Mouse (Mus musculus): ENCODE data around the gene Atat1. TPM values are rescaled to one million over a fixed set of nuclear protein-coding genes. Genes with fewer than 3 reads are reported as not detected.

The Atat1 gene
- polyA plus RNA-seq, 1 experiment from 2014 or later = 101 TPM

- WGBS = 79% methylated on average over 5 of the region's 5 CpGs
- H3K27ac ChIP-seq (replicated peaks; ENCODE audit: low read depth, low read length) = no peak overlapping the region
- H3K4me3 ChIP-seq (ENCODE audit: low read depth, low read length) = no peak overlapping the region
- H3K9ac ChIP-seq (replicated peaks; ENCODE audit: low read length) = no peak overlapping the region
- H3K4me2 ChIP-seq (ENCODE audit: low read depth, low read length) = no peak overlapping the region
- H3K4me1 ChIP-seq (ENCODE audit: control insufficient read depth, insufficient read depth, low read length) = no peaks in the 10 kb centered on the region; the same call in 1 of the 2 replicates
- DNase-seq (ENCODE audit: low spot score) (peak; percentile 79), ATAC-seq (replicated peaks; ENCODE audit: insufficient number of reproducible peaks, low FRiP score, low TSS enrichment, low read depth) (no peak)
- peaks cover 8% of the 10 kb centered on the region for H3K36me3 ChIP-seq (replicated peaks; ENCODE audit: control insufficient read depth, insufficient read depth, low read depth, low read length)
- no peaks in the 10 kb centered on the region for H3K9me3 ChIP-seq (replicated peaks; ENCODE audit: control insufficient read depth, low read length)
- H3K27me3 ChIP-seq (ENCODE audit: control insufficient read depth, insufficient read depth, low read length) = no peaks in the 10 kb centered on the region
Observed at GRCm38 (mm10) chr17:35920862-35921562, 11.1 kb upstream of the Atat1 start.

GRCm38 (mm10) chr17:35920384-35920783, 10.5 kb upstream of the Atat1 start:
- no peak for DNase-seq (ENCODE audit: low spot score)
- no peak overlapping the region for H3K4me3 ChIP-seq (ENCODE audit: low read depth, low read length)
- H3K36me3 ChIP-seq (replicated peaks; ENCODE audit: control insufficient read depth, insufficient read depth, low read depth, low read length) = peaks cover 8% of the 10 kb centered on the region
- 77% methylated on average over 1 of the region's 1 CpGs for WGBS
- no peaks in the 10 kb centered on the region; the same call in 1 of the 2 replicates for H3K4me1 ChIP-seq (ENCODE audit: control insufficient read depth, insufficient read depth, low read length)
- no peaks in the 10 kb centered on the region for H3K27me3 ChIP-seq (ENCODE audit: control insufficient read depth, insufficient read depth, low read length)
- H3K9ac ChIP-seq (replicated peaks; ENCODE audit: low read length) = no peak overlapping the region
- no peak overlapping the region; the same call in 1 of the 2 replicates for H3K27ac ChIP-seq (replicated peaks; ENCODE audit: low read depth, low read length)
- H3K4me2 ChIP-seq (ENCODE audit: low read depth, low read length) = peak overlapping the region; percentile 1; the same call in 1 of the 2 replicates
- ATAC-seq (replicated peaks; ENCODE audit: insufficient number of reproducible peaks, low FRiP score, low TSS enrichment, low read depth) = no peak
- H3K9me3 ChIP-seq (replicated peaks; ENCODE audit: control insufficient read depth, low read length) = no peaks in the 10 kb centered on the region

- no peak for DNase-seq (ENCODE audit: low spot score)
- Histone ChIP-seq H3K4me2 (ENCODE audit: low read depth, low read length) (0 out of 2 replicates have a peak overlapping the region, but pooled peaks have one; percentile 50), H3K4me3 (ENCODE audit: low read depth, low read length) (no peak overlapping the region), H3K27ac (replicated peaks; ENCODE audit: low read depth, low read length) (no peak overlapping the region; the same call in 1 of the 2 replicates), H3K36me3 (replicated peaks; ENCODE audit: control insufficient read depth, insufficient read depth, low read depth, low read length) (peaks cover 6% of the 10 kb centered on the region), H3K9ac (replicated peaks; ENCODE audit: low read length) (no peak overlapping the region; the same call in 1 of the 2 replicates), H3K4me1 (ENCODE audit: control insufficient read depth, insufficient read depth, low read length) (no peaks in the 10 kb centered on the region; the same call in 1 of the 2 replicates), H3K9me3 (replicated peaks; ENCODE audit: control insufficient read depth, low read length) (no peaks in the 10 kb centered on the region), H3K27me3 (ENCODE audit: control insufficient read depth, insufficient read depth, low read length) (no peaks in the 10 kb centered on the region)
- WGBS = 66% methylated on average over 6 of the region's 6 CpGs
- no peak for ATAC-seq (replicated peaks; ENCODE audit: insufficient number of reproducible peaks, low FRiP score, low TSS enrichment, low read depth)
Observed at GRCm38 (mm10) chr17:35919864-35920301, 10.0 kb upstream of the Atat1 start.

GRCm38 (mm10) chr17:35919060-35919715, 9.3 kb upstream of the Atat1 start:
- H3K27ac ChIP-seq (replicated peaks; ENCODE audit: low read depth, low read length) = peak overlapping the region; percentile 95; the same call in 1 of the 2 replicates
- peak overlapping the region; percentile 72 for H3K4me3 ChIP-seq (ENCODE audit: low read depth, low read length)
- H3K36me3 ChIP-seq (replicated peaks; ENCODE audit: control insufficient read depth, insufficient read depth, low read depth, low read length) = peaks cover 5% of the 10 kb centered on the region; the same call in 1 of the 2 replicates
- DNase-seq (ENCODE audit: low spot score) = peak; percentile 97
- H3K4me2 ChIP-seq (ENCODE audit: low read depth, low read length) = peak overlapping the region; percentile 97
- H3K27me3 ChIP-seq (ENCODE audit: control insufficient read depth, insufficient read depth, low read length) = no peaks in the 10 kb centered on the region
- H3K4me1 ChIP-seq (ENCODE audit: control insufficient read depth, insufficient read depth, low read length) = no peaks in the 10 kb centered on the region; the same call in 1 of the 2 replicates
- peak overlapping the region; percentile 83 for H3K9ac ChIP-seq (replicated peaks; ENCODE audit: low read length)
- no peak; the same call in 1 of the 2 replicates for ATAC-seq (replicated peaks; ENCODE audit: insufficient number of reproducible peaks, low FRiP score, low TSS enrichment, low read depth)
- no peaks in the 10 kb centered on the region for H3K9me3 ChIP-seq (replicated peaks; ENCODE audit: control insufficient read depth, low read length)
- WGBS = 16% methylated on average over 7 of the region's 7 CpGs

- Histone ChIP-seq H3K36me3 (replicated peaks; ENCODE audit: control insufficient read depth, insufficient read depth, low read depth, low read length) (no peaks in the 10 kb centered on the region), H3K27ac (replicated peaks; ENCODE audit: low read depth, low read length) (peak overlapping the region; percentile 95), H3K4me2 (ENCODE audit: low read depth, low read length) (peak overlapping the region; percentile 97), H3K4me3 (ENCODE audit: low read depth, low read length) (peak overlapping the region; percentile 72), H3K9me3 (replicated peaks; ENCODE audit: control insufficient read depth, low read length) (no peaks in the 10 kb centered on the region), H3K4me1 (ENCODE audit: control insufficient read depth, insufficient read depth, low read length) (no peaks in the 10 kb centered on the region; the same call in 1 of the 2 replicates), H3K27me3 (ENCODE audit: control insufficient read depth, insufficient read depth, low read length) (no peaks in the 10 kb centered on the region), H3K9ac (replicated peaks; ENCODE audit: low read length) (peak overlapping the region; percentile 99)
- no peak for ATAC-seq (replicated peaks; ENCODE audit: insufficient number of reproducible peaks, low FRiP score, low TSS enrichment, low read depth)
- peak; percentile 74 for DNase-seq (ENCODE audit: low spot score)
- 0% methylated on average over 11 of the region's 11 CpGs for WGBS
Observed at GRCm38 (mm10) chr17:35918276-35919059, 8.6 kb upstream of the Atat1 start.

GRCm38 (mm10) chr17:35917463-35918251, 7.8 kb upstream of the Atat1 start:
- under 1% methylated on average over 13 of the region's 13 CpGs for WGBS
- Histone ChIP-seq H3K9ac (replicated peaks; ENCODE audit: low read length) (peak overlapping the region; percentile 99), H3K4me1 (ENCODE audit: control insufficient read depth, insufficient read depth, low read length) (no peaks in the 10 kb centered on the region; the same call in 1 of the 2 replicates), H3K4me3 (ENCODE audit: low read depth, low read length) (peak overlapping the region; percentile 72), H3K4me2 (ENCODE audit: low read depth, low read length) (peak overlapping the region; percentile 97), H3K27ac (replicated peaks; ENCODE audit: low read depth, low read length) (peak overlapping the region; percentile 95), H3K9me3 (replicated peaks; ENCODE audit: control insufficient read depth, low read length) (no peaks in the 10 kb centered on the region), H3K27me3 (ENCODE audit: control insufficient read depth, insufficient read depth, low read length) (no peaks in the 10 kb centered on the region), H3K36me3 (replicated peaks; ENCODE audit: control insufficient read depth, insufficient read depth, low read depth, low read length) (no peaks in the 10 kb centered on the region)
- peak; percentile 76 for DNase-seq (ENCODE audit: low spot score)
- no peak for ATAC-seq (replicated peaks; ENCODE audit: insufficient number of reproducible peaks, low FRiP score, low TSS enrichment, low read depth)

- peak overlapping the region; percentile 99 for H3K9ac ChIP-seq (replicated peaks; ENCODE audit: low read length)
- DNase-seq (ENCODE audit: low spot score) (no peak), ATAC-seq (replicated peaks; ENCODE audit: insufficient number of reproducible peaks, low FRiP score, low TSS enrichment, low read depth) (no peak)
- H3K4me1 ChIP-seq (ENCODE audit: control insufficient read depth, insufficient read depth, low read length) = no peaks in the 10 kb centered on the region; the same call in 1 of the 2 replicates
- H3K27ac ChIP-seq (replicated peaks; ENCODE audit: low read depth, low read length) = peak overlapping the region; percentile 95
- H3K9me3 ChIP-seq (replicated peaks; ENCODE audit: control insufficient read depth, low read length) = no peaks in the 10 kb centered on the region
- H3K27me3 ChIP-seq (ENCODE audit: control insufficient read depth, insufficient read depth, low read length) = no peaks in the 10 kb centered on the region
- 0% methylated on average over 8 of the region's 8 CpGs for WGBS
- peak overlapping the region; percentile 72 for H3K4me3 ChIP-seq (ENCODE audit: low read depth, low read length)
- H3K36me3 ChIP-seq (replicated peaks; ENCODE audit: control insufficient read depth, insufficient read depth, low read depth, low read length) = no peaks in the 10 kb centered on the region; the same call in 1 of the 2 replicates
- H3K4me2 ChIP-seq (ENCODE audit: low read depth, low read length) = peak overlapping the region; percentile 97
Observed at GRCm38 (mm10) chr17:35917143-35917462, 7.2 kb upstream of the Atat1 start.

Measured in embryonic facial prominence, embryonic 11.5 days (tissue).